Mouse (Mus musculus): ENCODE results near the gene Ldlrap1. TPM values are rescaled to one million over a fixed set of nuclear protein-coding genes. Genes with fewer than 3 reads are reported as not detected.
"Not testable (repeated sequence)": the region's sequence is repeated elsewhere in the genome, so short reads cannot be mapped to it uniquely, and the experiment has no call there.

Ldlrap1 gene
- total and polyA plus RNA-seq, 2 experiments from 2014 or later = 9.4 to 12.3 TPM

GRCm38 (mm10) chr4:134796581-134797361 lies 28.9 kb upstream of the Ldlrap1 start:
- no peak overlapping the region for H3K4me3 ChIP-seq (ENCODE audit: low read depth, low read length)
- no peak overlapping the region for H3K27ac ChIP-seq (ENCODE audit: low read depth)
- no peak overlapping the region for H3K4me2 ChIP-seq (ENCODE audit: low read depth, low read length)
- TF ChIP-seq CTCF (IDR thresholded peaks at IDR 0.05; ENCODE audit: low read depth) = no peak
- TF ChIP-seq EP300 (IDR thresholded peaks at IDR 0.05; ENCODE audit: low read depth) = no peak
- no peak overlapping the region; the same call in 1 of the 2 replicates for H3K9ac ChIP-seq (replicated peaks; ENCODE audit: low read depth, low read length)
- H3K27me3 ChIP-seq (ENCODE audit: control insufficient read depth, insufficient read depth, low read length) = no peaks in the 10 kb centered on the region
- no peaks in the 10 kb centered on the region for H3K9me3 ChIP-seq (replicated peaks; ENCODE audit: control insufficient read depth, low read length)
- H3K4me1 ChIP-seq (ENCODE audit: control insufficient read depth, insufficient read depth) = peaks cover 9% of the 10 kb centered on the region; the same call in 1 of the 2 replicates
- H3K36me3 ChIP-seq (replicated peaks; ENCODE audit: control insufficient read depth, insufficient read depth, low read length) = peaks cover 9% of the 10 kb centered on the region
- ATAC-seq (ENCODE audit: insufficient read depth, low read depth) (no peak), DNase-seq (ENCODE audit: low spot score) (no peak)
- 27% methylated on average over 7 of the region's 7 CpGs for WGBS

DNA sequence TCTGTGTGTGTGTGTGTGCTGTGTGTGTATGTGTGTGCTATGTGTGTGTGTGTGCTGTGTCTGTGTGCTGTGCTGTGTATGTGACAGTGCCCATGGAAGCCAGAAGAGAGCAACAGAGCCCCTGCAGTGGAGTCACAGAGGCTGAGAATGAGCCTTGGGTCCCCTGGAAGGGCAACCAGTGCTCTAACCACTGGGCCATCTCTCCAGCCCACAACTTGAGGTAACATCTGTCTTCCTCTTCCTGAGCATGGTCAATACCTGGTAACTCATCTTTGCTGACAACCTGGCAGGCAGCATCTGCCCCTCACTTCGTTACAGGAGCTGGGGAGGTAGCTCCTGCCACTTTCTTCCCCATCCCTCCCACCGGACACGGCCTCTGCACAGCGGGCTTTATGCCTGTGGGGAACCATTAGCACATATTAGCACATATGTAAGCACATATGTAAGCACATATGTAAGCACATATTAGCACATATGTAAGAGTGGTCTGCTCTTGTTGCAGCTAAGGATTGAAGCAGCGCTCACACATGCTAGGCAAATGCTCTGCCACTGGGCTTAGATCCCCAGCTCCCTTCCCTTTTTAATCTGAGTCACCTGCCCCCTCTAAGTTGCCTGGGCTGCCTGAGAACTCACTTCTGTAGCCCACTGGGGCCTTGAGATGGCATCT lies 28.1 kb upstream of the Ldlrap1 start:
- H3K4me1 ChIP-seq (ENCODE audit: control insufficient read depth, insufficient read depth) = peaks cover 9% of the 10 kb centered on the region; the same call in 1 of the 2 replicates
- DNase-seq (ENCODE audit: low spot score) (no peak), ATAC-seq (ENCODE audit: insufficient read depth, low read depth) (no peak)
- no peak for TF ChIP-seq CTCF (IDR thresholded peaks at IDR 0.05; ENCODE audit: low read depth)
- no peak for TF ChIP-seq EP300 (IDR thresholded peaks at IDR 0.05; ENCODE audit: low read depth)
- H3K4me3 ChIP-seq (ENCODE audit: low read depth, low read length) = no peak overlapping the region
- H3K36me3 ChIP-seq (replicated peaks; ENCODE audit: control insufficient read depth, insufficient read depth, low read length) = peaks cover 3% of the 10 kb centered on the region; the same call in 1 of the 2 replicates
- WGBS = 85% methylated on average over 5 of the region's 5 CpGs
- H3K9ac ChIP-seq (replicated peaks; ENCODE audit: low read depth, low read length) = no peak overlapping the region
- no peak overlapping the region for H3K27ac ChIP-seq (ENCODE audit: low read depth)
- no peaks in the 10 kb centered on the region for H3K9me3 ChIP-seq (replicated peaks; ENCODE audit: control insufficient read depth, low read length)
- H3K4me2 ChIP-seq (ENCODE audit: low read depth, low read length) = no peak overlapping the region
- H3K27me3 ChIP-seq (ENCODE audit: control insufficient read depth, insufficient read depth, low read length) = no peaks in the 10 kb centered on the region

DNA sequence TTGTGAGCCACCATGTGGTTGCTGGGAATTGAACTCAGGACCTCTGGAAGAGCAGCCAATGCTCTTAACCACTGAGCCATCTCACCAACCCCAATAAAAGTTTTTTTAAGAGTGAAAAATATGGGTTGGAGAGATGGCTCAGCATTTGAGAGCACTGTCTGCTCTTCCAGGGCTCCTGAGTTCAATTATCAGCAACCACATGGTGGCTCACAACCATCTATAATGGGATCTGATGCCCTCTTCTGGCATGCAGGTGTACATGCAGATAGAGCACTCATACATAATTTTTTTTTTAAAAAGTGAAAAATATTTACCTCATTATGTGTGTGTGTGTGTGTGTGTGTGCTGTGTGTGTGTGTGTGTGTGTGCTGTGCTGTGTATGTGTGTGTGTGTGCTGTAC lies 27.1 kb upstream of the Ldlrap1 start:
- ATAC-seq (ENCODE audit: insufficient read depth, low read depth); H3K9me3 ChIP-seq (replicated peaks; ENCODE audit: control insufficient read depth, low read length); H3K9ac ChIP-seq (replicated peaks; ENCODE audit: low read depth, low read length); H3K36me3 ChIP-seq (replicated peaks; ENCODE audit: control insufficient read depth, insufficient read depth, low read length); DNase-seq (ENCODE audit: low spot score); H3K4me2 ChIP-seq (ENCODE audit: low read depth, low read length); H3K27me3 ChIP-seq (ENCODE audit: control insufficient read depth, insufficient read depth, low read length); H3K27ac ChIP-seq (ENCODE audit: low read depth); H3K4me1 ChIP-seq (ENCODE audit: control insufficient read depth, insufficient read depth); H3K4me3 ChIP-seq (ENCODE audit: low read depth, low read length): not testable (repeated sequence)

DNA sequence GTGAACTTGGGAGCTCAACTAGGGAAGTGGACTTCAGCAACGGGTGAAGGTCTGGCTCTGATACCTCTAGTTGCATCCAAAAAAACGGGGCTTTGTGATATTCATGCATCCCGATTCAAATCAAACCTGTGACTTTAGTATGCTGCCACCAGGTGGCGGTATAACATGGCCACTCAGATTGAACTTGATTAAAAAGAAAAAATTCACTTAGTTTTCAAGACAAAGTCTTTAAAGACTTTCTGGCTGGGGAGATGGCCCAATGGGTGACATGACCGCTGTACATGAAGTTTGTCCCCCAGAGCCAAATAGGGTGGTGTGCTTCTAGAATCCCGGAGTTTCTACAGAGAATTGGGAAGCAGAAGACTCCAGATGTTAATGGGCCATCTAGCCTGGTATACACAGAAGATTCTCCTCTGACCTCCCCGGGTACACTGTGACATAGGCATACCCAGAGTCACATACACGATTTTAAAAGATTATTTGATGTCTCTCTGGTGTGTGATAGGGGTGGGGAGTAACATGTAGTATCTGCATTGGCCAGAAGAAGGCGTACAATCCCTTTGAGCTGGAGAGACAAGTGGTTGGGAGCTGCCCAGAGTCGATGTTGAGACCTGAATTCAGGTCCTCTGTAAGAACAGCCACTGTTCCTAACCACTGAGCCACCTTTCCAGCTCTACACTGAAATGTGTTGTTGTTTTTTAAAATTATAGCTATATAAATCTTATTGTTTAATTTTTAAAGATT lies 25.6 kb upstream of the Ldlrap1 start:
- H3K9me3 ChIP-seq (replicated peaks; ENCODE audit: control insufficient read depth, low read length) = no peaks in the 10 kb centered on the region
- DNase-seq (ENCODE audit: low spot score) = peak; percentile 28
- 42% methylated on average over 10 of the region's 10 CpGs for WGBS
- no peak overlapping the region for H3K4me3 ChIP-seq (ENCODE audit: low read depth, low read length)
- no peak overlapping the region for H3K27ac ChIP-seq (ENCODE audit: low read depth)
- no peaks in the 10 kb centered on the region for H3K36me3 ChIP-seq (replicated peaks; ENCODE audit: control insufficient read depth, insufficient read depth, low read length)
- no peaks in the 10 kb centered on the region for H3K27me3 ChIP-seq (ENCODE audit: control insufficient read depth, insufficient read depth, low read length)
- H3K9ac ChIP-seq (replicated peaks; ENCODE audit: low read depth, low read length) = no peak overlapping the region
- H3K4me1 ChIP-seq (ENCODE audit: control insufficient read depth, insufficient read depth) = peaks cover 9% of the 10 kb centered on the region; the same call in 1 of the 2 replicates
- TF ChIP-seq CTCF (IDR thresholded peaks at IDR 0.05; ENCODE audit: low read depth) (peak; percentile 72), EP300 (IDR thresholded peaks at IDR 0.05; ENCODE audit: low read depth) (no peak)
- no peak overlapping the region for H3K4me2 ChIP-seq (ENCODE audit: low read depth, low read length)
- no peak for ATAC-seq (ENCODE audit: insufficient read depth, low read depth)

GRCm38 (mm10) chr4:134791731-134792130 lies 23.9 kb upstream of the Ldlrap1 start:
- Histone ChIP-seq H3K27me3 (ENCODE audit: control insufficient read depth, insufficient read depth, low read length) (no peaks in the 10 kb centered on the region), H3K27ac (ENCODE audit: low read depth) (no peak overlapping the region), H3K4me3 (ENCODE audit: low read depth, low read length) (no peak overlapping the region), H3K4me2 (ENCODE audit: low read depth, low read length) (no peak overlapping the region), H3K9ac (replicated peaks; ENCODE audit: low read depth, low read length) (no peak overlapping the region), H3K36me3 (replicated peaks; ENCODE audit: control insufficient read depth, insufficient read depth, low read length) (no peaks in the 10 kb centered on the region), H3K4me1 (ENCODE audit: control insufficient read depth, insufficient read depth) (peaks cover 4% of the 10 kb centered on the region; the same call in 1 of the 2 replicates), H3K9me3 (replicated peaks; ENCODE audit: control insufficient read depth, low read length) (no peaks in the 10 kb centered on the region)
- no peak for TF ChIP-seq EP300 (IDR thresholded peaks at IDR 0.05; ENCODE audit: low read depth)
- TF ChIP-seq CTCF (IDR thresholded peaks at IDR 0.05; ENCODE audit: low read depth) = no peak
- WGBS = 63% methylated on average over 6 of the region's 6 CpGs
- DNase-seq (ENCODE audit: low spot score) (no peak), ATAC-seq (ENCODE audit: insufficient read depth, low read depth) (no peak)

Data from heart, postnatal 0 days (tissue).